Mouse (Mus musculus) liver, adult 2 months (tissue): Measurements from ENCODE around the gene Epas1.

Experiments
- CTCF ChIP-seq: fragments of 200-500 bp; IDR thresholded peaks from 2 replicates; pipeline ENCODE4 v1.5.1; 2011; ENCODE audit warnings: low read depth, low read length, control low read depth
- POLR2A ChIP-seq: fragments of 200-500 bp; IDR thresholded peaks from 2 replicates; pipeline ENCODE4 v1.6.1; 2011; ENCODE audit warnings: low read length, control low read depth; ENCODE audit not compliant: insufficient read depth; ENCODE audit errors: extremely low read depth

DNA sequence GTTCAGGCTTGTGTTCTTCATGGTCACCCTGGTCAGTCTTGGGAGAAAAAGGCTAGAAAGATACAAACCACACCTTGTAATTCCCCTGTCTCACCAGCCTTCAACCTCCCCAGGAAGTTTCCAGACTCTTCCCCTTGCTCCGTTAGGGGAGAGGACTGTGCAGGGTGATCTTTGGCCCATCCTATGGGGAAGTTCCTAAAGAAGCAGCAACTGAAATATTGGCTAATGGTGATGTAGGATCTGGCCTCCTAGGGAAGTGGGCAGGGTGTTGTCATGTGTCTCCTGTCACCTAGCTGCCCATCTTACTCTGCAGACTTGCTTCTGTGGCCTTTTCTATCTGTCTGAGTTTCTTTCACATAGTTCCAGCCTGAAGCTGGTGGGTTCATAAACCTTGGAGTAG lies 47.0 kb upstream of the Epas1 start:
- TF ChIP-seq CTCF (no peak), POLR2A (no peak)
